Mouse (Mus musculus) C2C12 (cell line): ENCODE measurements around the gene Bloc1s1.

Experiments used
- CEBPB ChIP-seq: IDR thresholded peaks from one replicate; pipeline ENCODE4 v1.6.1; 2011; ENCODE audit warnings: low read depth, mild to moderate bottlenecking, control low read depth, moderate library complexity
- CTCF ChIP-seq: IDR thresholded peaks from one replicate; pipeline ENCODE4 v1.5.1; 2011; ENCODE audit not compliant: control insufficient read depth, insufficient read depth, insufficient read length
- FOSL1 ChIP-seq: IDR thresholded peaks from one replicate; pipeline ENCODE4 v1.8.0; 2011; ENCODE audit warnings: mild to moderate bottlenecking, low read length; ENCODE audit not compliant: poor library complexity, insufficient read depth, severe bottlenecking
- MAX ChIP-seq: IDR thresholded peaks from one replicate; pipeline ENCODE4 v1.6.1; 2011; ENCODE audit warnings: mild to moderate bottlenecking, control low read depth
- MYOG ChIP-seq: IDR thresholded peaks from one replicate; pipeline ENCODE4 v1.6.1; 2011; ENCODE audit not compliant: control insufficient read depth, insufficient read length; ENCODE audit errors: extremely low read depth
- USF1 ChIP-seq: IDR thresholded peaks from one replicate; pipeline ENCODE4 v1.6.1; 2011; ENCODE audit warnings: low read depth, mild to moderate bottlenecking, control low read depth, moderate library complexity

GRCm38 (mm10) chr10:128970740-128971250 lies 47.0 kb upstream of the Bloc1s1 start:
- no peak for TF ChIP-seq MYOG
- TF ChIP-seq CTCF = no peak
- no peak for TF ChIP-seq CEBPB
- TF ChIP-seq FOSL1 = no peak
- TF ChIP-seq MAX = no peak
- TF ChIP-seq USF1 = no peak
